Mouse (Mus musculus): ENCODE data around the gene Gm48551.
A peak's percentile ranks its signal among the peaks of the same experiment; 100 is the strongest.

Gene Gm48551

GRCm38 (mm10) chr10:81383802-81384604, at the start of gene Gm48551, which contains the start of gene Dohh:
TSS of gene Gm48551 (plus strand) at chr10:81384466.
TSS of gene Dohh (plus strand) at chr10:81384428.
- peak; percentile 98 for DNase-seq (ENCODE audit: low spot score in 2 of 2)

GRCm38 (mm10) chr10:81335393-81336340, 48.6 kb upstream of the Gm48551 start:
- no peak for DNase-seq (ENCODE audit: low spot score in 2 of 2)

GRCm38 (mm10) chr10:81336558-81336957, 47.7 kb upstream of the Gm48551 start:
- no peak for DNase-seq (ENCODE audit: low spot score in 2 of 2)

DNA sequence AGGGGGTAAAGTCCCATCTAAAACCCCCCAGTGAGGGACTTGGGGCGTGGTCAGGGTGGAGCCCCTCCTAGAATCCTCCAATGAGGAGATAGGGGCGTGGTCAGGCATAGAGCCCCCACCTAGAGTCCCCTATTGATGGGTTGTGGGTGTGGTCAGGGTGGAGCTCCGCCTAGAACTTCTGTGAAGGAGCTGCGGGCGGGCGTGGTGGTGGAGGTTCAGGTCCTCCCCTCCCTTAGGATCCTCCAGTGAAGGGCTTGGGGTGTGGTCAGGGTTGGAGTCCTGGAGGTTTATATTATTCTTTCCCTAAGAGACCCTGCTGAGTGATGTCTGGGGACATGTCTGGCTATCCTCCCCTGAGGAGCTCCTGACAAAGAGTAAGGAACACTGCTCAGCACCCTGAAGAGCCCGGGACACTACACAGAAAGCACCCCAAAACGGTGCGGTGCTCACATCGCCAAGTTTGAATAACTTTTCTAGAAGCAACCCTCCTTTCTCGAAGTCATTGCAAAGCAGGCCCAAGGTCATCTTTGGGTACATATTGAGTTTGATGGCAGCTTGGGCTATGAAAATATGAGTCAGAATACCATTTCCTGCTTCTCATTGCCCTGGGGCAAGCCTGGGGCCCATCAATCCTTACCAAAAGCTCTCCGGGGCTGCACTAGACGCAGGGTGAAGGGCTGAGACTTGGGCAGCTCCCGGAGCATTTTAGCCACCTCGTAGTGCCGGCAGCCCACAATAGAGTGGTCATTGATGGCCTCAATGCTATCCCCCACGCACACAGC, 43.5 kb upstream of the Gm48551 start:
- no peak for DNase-seq (ENCODE audit: low spot score in 2 of 2)

DNA sequence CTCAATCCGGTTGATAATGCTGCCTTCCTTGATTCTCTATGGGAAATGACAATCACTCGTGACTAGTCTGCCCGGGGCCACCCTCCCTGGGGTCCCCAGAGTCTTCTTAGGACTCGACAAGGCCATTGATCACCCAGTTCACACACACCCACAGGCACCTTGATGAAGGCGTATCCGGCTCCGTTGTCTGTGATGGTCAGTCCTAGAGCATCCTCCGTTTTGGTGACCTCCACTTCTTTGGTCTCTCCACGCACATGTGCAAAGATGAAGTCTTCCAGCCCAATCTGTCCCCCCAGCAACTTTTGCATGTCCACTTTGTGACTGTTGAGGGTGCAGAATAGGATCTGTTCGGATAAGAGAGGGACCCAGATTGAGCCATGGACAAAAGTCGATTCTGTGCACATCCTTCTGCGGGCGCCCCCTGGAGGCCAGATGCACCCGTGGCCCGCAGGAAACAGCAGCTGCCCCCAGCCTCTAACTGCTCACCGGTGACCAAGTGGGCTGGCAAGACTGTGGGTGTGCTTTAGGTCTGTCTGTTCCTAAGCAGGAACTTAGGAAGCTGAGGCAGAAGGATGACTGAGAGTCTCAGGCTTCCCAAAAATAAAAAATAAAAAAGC, 42.8 kb upstream of the Gm48551 start:
- no peak for DNase-seq (ENCODE audit: low spot score in 2 of 2)

- no peak for DNase-seq (ENCODE audit: low spot score in 2 of 2)
Observed at GRCm38 (mm10) chr10:81342686-81343505, 41.4 kb upstream of the Gm48551 start, which contains the start of gene Gipc3. TSS of gene Gipc3 (minus strand) at chr10:81343266.

DNA sequence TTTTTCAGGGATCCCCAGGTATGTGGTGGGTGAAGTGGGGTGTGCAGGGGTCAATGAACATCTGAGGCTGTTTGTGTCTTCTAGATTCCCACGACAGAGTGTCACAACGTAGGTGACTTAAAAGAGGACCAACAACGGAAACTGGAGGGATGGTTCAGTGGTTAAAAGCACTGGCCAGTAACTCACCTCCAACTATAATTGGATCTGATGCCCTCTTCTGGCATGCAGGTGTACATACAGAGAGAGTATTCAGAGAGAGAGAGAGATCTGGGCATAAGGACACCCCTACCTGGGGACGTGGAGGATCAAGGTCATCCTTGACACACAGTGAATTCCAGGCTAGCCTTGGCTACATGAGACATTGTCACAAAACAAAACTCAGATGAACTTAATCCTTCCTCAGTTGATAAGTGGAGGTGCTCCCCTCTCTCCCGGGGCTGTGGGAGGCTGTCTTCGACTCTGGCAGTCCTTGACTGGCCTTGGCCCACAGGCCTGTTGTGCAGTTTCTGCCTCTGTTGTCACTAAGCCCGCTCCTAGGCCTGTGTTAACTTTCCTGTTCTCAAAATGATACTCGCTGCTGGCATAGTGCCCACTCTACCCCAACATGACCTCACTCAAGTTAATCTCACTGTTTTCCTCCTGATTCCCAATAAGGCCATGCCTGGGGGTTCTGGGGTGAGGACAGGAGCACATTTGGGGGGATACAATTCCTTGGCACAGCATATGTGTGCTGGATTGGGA, 39.7 kb upstream of the Gm48551 start:
- no peak for DNase-seq (ENCODE audit: low spot score in 2 of 2)

DNA sequence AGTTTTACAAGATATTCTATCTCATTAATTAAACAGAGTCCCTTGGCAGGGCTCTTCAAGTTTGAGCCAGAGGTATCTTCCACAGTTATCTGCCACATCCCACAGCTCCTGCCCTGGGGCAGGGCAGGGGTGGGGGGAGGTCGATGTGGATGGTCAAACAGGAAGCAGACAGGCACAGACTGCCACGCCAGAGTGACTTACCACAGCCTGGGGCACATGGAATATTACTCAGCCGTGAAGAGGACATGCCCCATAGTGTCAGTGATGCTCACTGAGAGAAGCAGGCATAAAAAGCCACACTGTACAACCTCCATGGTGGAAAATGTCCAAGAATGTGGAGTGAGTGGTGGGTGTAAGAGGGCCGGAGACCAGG, 39.1 kb upstream of the Gm48551 start:
- DNase-seq (ENCODE audit: low spot score in 2 of 2), result no peak

DNA sequence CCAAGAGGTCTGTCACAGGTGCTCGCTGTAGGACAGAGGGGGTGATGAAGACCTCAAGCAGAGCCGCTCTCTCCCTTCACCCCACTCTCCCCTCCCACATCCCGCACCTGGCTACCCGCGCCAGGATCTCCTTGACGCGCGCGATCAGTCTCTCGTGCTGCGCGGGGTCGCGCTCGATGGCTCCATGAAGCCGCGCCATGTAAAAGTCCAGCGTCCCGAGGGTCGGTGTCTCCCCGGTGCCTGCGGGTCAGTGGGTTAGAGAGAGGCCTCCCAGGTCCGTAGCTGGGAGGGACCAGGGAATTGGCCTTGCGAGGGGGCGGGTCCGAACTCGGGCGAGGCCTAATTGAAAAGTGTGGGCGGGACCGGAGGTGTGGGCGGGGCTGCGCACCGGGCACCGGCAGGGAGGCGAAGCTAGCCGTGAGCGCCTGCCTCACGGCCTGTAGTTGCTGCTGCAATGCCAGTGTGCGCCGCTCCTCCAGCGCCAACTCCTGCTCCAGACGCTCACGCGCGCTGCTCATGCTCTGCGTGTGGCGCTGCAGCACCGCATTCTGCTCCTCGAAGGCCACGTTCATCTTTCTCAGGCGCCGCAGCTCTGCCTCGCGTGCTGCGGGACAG, 37.7 kb upstream of the Gm48551 start:
- peak; percentile 56 to 61 for DNase-seq (ENCODE audit: low spot score in 2 of 2)

DNA sequence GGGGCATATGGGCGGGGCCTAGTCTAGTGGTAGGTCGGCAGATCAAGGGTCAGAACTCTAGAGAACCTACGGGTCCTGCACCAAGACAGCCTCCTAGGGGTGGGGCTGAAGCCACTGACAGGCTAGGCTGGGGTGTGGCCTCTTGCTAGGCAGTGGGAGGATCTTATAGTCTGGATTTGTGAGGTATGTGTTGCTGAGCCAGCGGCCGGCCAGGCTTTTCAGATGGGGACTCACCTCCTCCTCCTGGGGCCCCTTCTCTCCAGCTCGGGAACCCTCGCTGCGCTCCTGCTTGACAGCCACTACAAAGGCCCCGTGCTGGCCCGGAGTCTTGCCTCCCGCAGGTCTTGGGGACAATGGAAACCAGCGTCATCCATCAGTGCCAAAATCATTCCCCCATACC, 35.1 kb upstream of the Gm48551 start:
- DNase-seq (ENCODE audit: low spot score in 2 of 2), result no peak

DNA sequence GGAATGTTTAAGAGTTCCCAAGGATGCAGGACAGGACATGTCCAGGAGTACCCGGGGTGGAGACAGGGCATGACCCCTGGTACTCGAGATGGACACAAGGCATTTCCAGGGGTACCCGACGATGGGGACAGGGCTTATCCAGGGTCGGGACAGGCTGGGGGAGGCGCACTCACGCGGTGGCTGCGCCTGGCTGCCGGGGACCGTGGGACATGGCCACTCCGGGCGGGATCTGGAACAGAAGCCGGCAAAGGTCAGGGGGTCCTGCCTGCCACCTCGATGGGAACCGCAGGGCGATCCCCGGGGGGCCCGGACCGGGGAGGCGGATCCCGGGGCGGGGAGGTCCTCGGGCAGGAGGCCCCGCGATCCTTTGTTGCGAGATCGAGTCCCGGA, 34.3 kb upstream of the Gm48551 start:
- DNase-seq (ENCODE audit: low spot score in 2 of 2), result no peak

DNA sequence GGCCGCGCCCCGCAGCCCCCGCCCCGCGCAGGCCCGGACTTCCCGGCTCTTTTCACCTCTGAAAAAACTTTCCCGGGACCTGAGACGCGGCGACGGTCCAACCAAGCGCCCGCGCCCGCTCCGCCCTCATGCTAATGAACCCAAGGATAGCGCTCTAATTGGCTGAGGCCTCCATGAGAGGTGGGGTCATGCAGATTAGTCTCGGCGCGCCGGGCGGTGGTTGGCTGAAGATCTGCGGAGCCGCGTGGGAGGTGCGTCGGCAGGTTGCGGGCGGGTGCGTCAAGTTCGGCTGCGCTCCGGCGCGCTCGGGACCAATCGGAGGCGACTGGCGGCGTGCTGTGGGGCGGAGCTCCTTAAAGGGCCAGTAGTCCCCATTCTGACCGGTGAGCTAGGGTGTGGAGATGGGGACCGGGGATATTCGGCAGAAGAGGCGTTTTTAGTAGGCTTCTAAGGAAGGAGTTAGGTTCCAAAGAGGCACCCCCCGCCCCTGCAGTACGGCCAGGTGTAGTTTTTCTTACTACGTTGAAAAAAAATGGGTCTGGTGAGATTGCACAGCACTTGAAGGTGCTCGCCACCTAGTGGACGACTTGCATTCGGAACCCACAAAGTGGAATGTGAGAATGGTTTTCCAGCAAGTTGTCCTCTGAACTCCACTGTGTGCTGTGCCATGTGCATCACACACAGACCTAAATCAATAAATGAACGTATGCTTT, 33.8 kb upstream of the Gm48551 start, which contains the start of gene Hmg20b:
Gene Hmg20b, minus strand, starts transcription at position 130 of the 713 bp plus-strand sequence.
- DNase-seq (ENCODE audit: low spot score in 2 of 2), result peak; percentile 99 to 100

DNA sequence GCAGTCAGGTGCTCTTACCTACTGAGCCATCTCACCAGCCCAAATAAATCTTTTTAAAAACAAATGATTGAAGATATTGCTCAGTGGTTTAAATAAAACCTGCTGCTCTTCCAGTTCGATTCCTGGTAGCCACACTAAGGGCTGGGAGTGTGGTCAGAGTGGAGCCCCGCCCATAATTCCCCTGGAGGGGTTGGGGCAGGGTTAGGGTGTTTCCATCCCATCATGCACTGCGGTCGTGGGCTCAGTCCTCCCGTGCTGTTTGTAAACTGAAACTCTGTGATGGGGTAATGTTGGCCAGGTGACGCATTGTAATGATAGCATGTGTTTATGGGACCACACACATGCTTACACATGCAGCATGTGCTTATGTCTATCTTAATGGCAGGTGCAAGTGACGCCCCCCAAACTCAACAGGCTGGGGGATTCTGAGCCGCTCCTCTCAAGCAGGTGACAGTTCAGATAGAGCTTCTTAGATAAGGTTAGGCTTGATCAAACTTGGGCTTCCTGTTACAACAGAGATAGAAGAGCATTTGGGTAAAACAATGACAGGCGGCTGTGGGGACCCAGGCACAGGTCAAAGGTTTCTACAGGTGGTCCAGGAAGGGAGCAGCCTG, 32.5 kb upstream of the Gm48551 start:
- no peak for DNase-seq (ENCODE audit: low spot score in 2 of 2)

- DNase-seq (ENCODE audit: low spot score in 2 of 2), result no peak
Observed at GRCm38 (mm10) chr10:81354738-81355477, 29.4 kb upstream of the Gm48551 start.

DNA sequence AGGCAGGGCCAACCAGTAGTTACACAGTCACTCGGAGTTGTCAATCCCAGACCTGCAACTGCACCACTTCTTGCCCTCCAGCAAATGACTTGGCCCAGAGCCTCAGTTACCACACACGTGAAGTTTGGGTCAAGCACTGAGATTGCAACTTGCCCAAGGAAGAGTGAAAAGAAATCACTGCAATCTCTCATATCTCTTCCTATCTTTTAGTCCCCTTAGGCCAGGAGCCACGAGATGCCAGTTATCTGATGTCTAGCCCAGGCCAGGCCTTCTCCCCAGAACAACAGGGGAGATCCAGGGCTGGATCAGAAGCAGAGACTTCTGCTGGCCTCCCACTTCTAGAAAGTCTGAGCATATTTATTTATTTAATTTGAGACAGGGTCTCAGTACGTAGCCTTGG, 28.7 kb upstream of the Gm48551 start:
- no peak for DNase-seq (ENCODE audit: low spot score in 2 of 2)

DNA sequence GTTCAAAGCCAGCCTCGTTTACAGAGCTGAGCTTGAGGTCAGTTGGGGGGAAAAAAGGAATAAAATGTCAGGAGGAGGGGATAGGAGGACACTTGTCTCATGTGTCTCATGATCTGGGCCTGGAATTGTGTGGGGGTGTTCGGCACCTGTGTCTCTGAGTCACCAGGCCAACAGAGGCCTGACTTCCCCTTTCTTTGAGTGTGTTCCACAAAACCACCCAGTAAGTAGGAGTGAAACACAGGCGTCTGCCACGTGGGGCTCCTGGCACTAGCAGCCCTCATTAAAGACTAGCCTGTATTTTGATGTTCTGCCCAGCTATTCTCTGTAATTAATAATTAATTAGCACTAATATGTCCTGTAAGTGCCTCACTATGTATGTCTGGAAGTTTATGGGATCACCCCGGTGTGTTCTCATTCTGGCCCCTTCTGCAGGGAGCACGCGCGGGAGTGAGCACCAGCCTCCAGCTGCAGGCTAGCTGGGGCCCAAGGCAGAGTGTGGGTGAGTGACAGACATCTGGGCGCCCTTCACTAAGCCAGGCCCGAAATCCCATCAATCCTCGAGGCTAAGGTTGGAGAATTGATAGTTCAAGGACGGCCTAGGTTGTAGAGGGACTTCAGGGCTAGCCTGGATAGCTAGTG, 27.8 kb upstream of the Gm48551 start:
- no peak for DNase-seq (ENCODE audit: low spot score in 2 of 2)
